Mouse (Mus musculus) retina, embryonic 14.5 days (tissue): ENCODE measurements around the gene Fancd2os.

ENCODE experiments used
- DNase-seq: peaks from one replicate; pipeline ENCODE4 v3.0.0-alpha.2; 2015; ENCODE audit warnings: low spot score

Gene Fancd2os

GRCm38 (mm10) chr6:113604432-113605223 lies 4.1 kb upstream of the Fancd2os start, which contains the start of gene Brk1:
Brk1 (plus strand) TSS chr6:113604772.
- DNase-seq: peak; percentile 96

GRCm38 (mm10) chr6:113603993-113604392 lies 3.5 kb upstream of the Fancd2os start:
- no peak for DNase-seq

GRCm38 (mm10) chr6:113602821-113603220 lies 2.3 kb upstream of the Fancd2os start:
- no peak for DNase-seq

- no peak for DNase-seq
Measured at GRCm38 (mm10) chr6:113599833-113600232, 682 bp downstream of the Fancd2os start.

GRCm38 (mm10) chr6:113597945-113598344 lies 2.6 kb downstream of the Fancd2os start:
- no peak for DNase-seq

- DNase-seq: no peak
Measured at GRCm38 (mm10) chr6:113592637-113593036, 7.9 kb downstream of the Fancd2os start.

GRCm38 (mm10) chr6:113586466-113587183 lies 13.9 kb downstream of the Fancd2os start:
- DNase-seq: no peak

- DNase-seq: no peak
Measured at GRCm38 (mm10) chr6:113585065-113585464, 15.4 kb downstream of the Fancd2os start.

GRCm38 (mm10) chr6:113583023-113583422 lies 17.5 kb downstream of the Fancd2os start:
- no peak for DNase-seq

- no peak for DNase-seq
Measured at GRCm38 (mm10) chr6:113579306-113579705, 21.2 kb downstream of the Fancd2os start.

- no peak for DNase-seq
Measured at GRCm38 (mm10) chr6:113576044-113576443, 24.5 kb downstream of the Fancd2os start.

GRCm38 (mm10) chr6:113564557-113564956 lies 36.0 kb downstream of the Fancd2os start:
- no peak for DNase-seq

- DNase-seq: no peak
Measured at GRCm38 (mm10) chr6:113559736-113560135, 40.8 kb downstream of the Fancd2os start.
